Mouse (Mus musculus): ENCODE data around the gene Msh2. TPM values are rescaled to one million over a fixed set of nuclear protein-coding genes. Genes with fewer than 3 reads are reported as not detected.

The Msh2 gene
- polyA plus RNA-seq, 1 experiment, result 5.6 TPM

DNA sequence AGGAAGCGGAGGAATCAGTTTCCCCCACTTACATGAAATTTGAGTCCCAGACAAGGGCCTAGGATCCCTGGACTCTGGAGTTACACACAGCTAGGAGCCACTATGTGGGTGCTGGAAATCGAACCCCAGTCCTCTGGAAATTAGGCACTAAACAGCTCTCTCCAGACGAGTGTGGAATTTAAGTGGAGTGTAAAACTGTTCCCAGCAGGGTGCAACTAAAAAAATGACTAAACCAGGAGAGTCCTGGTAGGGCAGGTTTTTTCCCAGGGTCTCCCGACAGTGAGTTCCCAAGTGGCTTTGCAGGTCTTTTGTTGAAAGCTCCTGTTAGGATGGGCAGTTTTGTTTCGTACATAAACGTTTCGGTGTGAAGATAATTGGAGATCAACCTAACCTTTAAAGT lies 52.6 kb downstream of the Msh2 start:
- WGBS, result 95% methylated on average over 7 of the region's 7 CpGs
- Histone ChIP-seq H3K27ac (ENCODE audit: insufficient read depth, low read length) (no peak overlapping the region), H3K36me3 (ENCODE audit: control insufficient read depth, insufficient read depth, low read length) (peaks cover 20% of the 10 kb centered on the region), H3K4me3 (ENCODE audit: extremely low read depth, insufficient read depth, insufficient read length) (no peak overlapping the region), H3K4me1 (ENCODE audit: control insufficient read depth, insufficient read depth, insufficient read length) (no peaks in the 10 kb centered on the region), H3K27me3 (ENCODE audit: control insufficient read depth, insufficient read depth, low read length) (no peaks in the 10 kb centered on the region)
- DNase-seq (ENCODE audit: low read depth in 1 of 2, low spot score in 2 of 2), result no peak
- no peak for TF ChIP-seq POLR2A (IDR thresholded peaks at IDR 0.05; ENCODE audit: low read depth, low read length)
- no peak for TF ChIP-seq CTCF (IDR thresholded peaks at IDR 0.05; ENCODE audit: extremely low read depth, insufficient read depth, insufficient read length, insufficient replicate concordance)

DNA sequence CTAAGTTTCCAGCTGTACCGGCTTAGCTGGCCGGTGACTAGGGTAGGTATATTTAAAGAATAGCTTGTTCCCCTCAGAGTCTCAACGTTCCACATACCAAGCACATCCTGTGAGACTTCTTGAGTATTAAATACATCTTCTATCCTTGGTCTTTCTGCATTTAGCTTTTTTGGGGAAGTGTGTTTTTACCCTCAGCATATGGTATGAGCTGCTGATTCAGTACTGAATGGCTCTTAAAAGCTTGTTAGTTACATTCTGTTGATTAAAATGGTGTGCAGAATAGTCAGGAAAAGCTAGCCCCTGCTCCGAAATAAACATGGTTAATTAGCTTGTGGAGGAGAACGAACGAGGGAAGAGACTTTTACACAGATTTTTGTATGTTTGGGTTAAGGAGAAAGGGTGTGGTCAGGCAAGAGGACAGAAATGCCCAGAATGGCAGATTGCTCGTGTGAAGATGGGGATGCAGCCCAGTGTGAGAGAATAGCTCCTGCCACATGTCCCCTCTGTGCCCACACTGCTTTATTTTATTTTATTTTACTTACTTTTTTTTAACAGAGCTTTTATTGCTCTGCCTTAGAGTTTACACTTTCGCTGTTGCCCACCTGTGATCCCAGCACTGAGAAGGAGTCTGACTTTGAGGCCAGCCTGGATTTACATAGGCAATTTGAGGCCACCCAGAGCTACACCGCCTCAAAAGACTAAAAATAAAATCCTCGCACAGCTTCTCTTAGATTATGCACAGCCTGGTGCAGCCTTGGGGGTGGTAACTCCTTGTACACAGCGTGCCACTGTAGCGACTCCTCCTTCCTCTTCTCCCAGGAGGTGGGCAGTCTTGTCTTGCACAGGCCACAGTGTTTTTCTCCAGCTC lies 54.6 kb downstream of the Msh2 start:
- Histone ChIP-seq H3K4me3 (ENCODE audit: extremely low read depth, insufficient read depth, insufficient read length) (no peak overlapping the region), H3K4me1 (ENCODE audit: control insufficient read depth, insufficient read depth, insufficient read length) (no peaks in the 10 kb centered on the region), H3K27ac (ENCODE audit: insufficient read depth, low read length) (no peak overlapping the region), H3K27me3 (ENCODE audit: control insufficient read depth, insufficient read depth, low read length) (no peaks in the 10 kb centered on the region), H3K36me3 (ENCODE audit: control insufficient read depth, insufficient read depth, low read length) (peaks cover 13% of the 10 kb centered on the region)
- no peak for TF ChIP-seq POLR2A (IDR thresholded peaks at IDR 0.05; ENCODE audit: low read depth, low read length)
- 91% methylated on average over 12 of the region's 12 CpGs for WGBS
- no peak for DNase-seq (ENCODE audit: low read depth in 1 of 2, low spot score in 2 of 2)

DNA sequence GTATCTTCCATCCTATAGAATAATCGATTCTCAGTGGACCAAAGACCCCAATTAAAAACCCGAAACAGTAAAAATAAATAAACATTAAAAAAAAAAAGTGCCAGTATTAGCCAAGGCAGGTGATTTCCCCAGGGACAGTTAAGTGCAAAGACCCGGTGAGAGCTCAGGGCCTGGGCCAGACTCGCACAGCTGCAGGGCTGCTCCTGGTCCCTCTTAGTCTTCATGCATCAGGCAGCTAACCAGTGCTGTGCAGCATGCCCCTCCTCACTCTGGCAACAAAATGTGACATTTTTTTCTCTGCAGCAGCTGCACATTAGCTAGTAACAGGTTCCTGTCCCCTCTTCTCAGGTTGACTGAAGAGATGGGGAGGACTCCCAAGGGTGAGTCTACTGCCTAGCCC lies 59.8 kb downstream of the Msh2 start:
- Histone ChIP-seq H3K4me1 (ENCODE audit: control insufficient read depth, insufficient read depth, insufficient read length) (no peaks in the 10 kb centered on the region), H3K36me3 (ENCODE audit: control insufficient read depth, insufficient read depth, low read length) (no peaks in the 10 kb centered on the region), H3K27ac (ENCODE audit: insufficient read depth, low read length) (no peak overlapping the region), H3K27me3 (ENCODE audit: control insufficient read depth, insufficient read depth, low read length) (no peaks in the 10 kb centered on the region), H3K4me3 (ENCODE audit: extremely low read depth, insufficient read depth, insufficient read length) (no peak overlapping the region)
- 47% methylated on average over 4 of the region's 4 CpGs for WGBS
- TF ChIP-seq POLR2A (IDR thresholded peaks at IDR 0.05; ENCODE audit: low read depth, low read length) (no peak), CTCF (IDR thresholded peaks at IDR 0.05; ENCODE audit: extremely low read depth, insufficient read depth, insufficient read length, insufficient replicate concordance) (no peak)
- no peak for DNase-seq (ENCODE audit: low read depth in 1 of 2, low spot score in 2 of 2)

DNA sequence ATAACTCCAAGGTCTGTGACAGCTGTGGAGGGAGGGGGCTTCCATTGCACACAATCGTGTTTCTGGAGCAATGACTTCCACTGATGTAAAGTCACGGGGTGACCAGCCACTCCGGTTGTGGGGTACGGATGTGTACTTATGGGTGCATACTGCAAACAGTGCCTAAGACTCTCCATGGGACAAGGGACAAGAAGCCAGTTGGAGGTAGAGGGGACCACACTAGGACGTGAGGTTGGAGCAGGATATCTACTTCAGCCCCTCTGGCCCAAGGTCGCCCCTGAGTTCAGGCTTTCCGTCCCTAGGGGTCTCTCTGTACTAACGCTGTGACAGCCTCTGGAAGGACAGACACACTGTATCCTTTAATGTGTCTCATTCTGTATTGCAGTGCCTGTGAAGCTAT lies 62.3 kb downstream of the Msh2 start:
- TF ChIP-seq CTCF (IDR thresholded peaks at IDR 0.05; ENCODE audit: extremely low read depth, insufficient read depth, insufficient read length, insufficient replicate concordance), result no peak
- TF ChIP-seq POLR2A (IDR thresholded peaks at IDR 0.05; ENCODE audit: low read depth, low read length), result no peak
- 90% methylated on average over 8 of the region's 8 CpGs for WGBS
- DNase-seq (ENCODE audit: low read depth in 1 of 2, low spot score in 2 of 2), result no peak

DNA sequence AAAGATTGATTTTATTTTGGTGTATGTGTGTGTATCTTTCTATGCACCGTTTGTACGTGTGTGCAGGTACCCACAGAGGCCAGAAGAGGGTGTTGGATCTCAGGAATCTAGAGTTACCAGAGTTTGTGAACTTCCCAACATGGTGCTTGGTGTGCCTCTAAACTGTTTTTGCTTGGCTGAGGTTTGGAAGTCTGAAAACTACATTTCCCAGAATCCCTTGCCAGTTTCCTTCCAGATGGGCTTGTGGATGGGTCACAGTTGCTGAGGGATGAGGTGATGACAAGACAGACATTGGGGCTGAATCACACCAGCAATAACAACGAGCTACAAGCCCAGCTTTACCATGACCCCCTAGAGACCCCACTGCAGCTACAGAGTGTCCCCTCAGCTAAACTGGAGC lies 65.0 kb downstream of the Msh2 start:
- H3K27me3 ChIP-seq (ENCODE audit: control insufficient read depth, insufficient read depth, low read length), result no peaks in the 10 kb centered on the region
- H3K4me1 ChIP-seq (ENCODE audit: control insufficient read depth, insufficient read depth, insufficient read length), result no peaks in the 10 kb centered on the region
- 87% methylated on average over 3 of the region's 3 CpGs for WGBS
- H3K27ac ChIP-seq (ENCODE audit: insufficient read depth, low read length), result no peak overlapping the region
- no peaks in the 10 kb centered on the region for H3K36me3 ChIP-seq (ENCODE audit: control insufficient read depth, insufficient read depth, low read length)
- H3K4me3 ChIP-seq (ENCODE audit: extremely low read depth, insufficient read depth, insufficient read length), result no peak overlapping the region
- no peak for DNase-seq (ENCODE audit: low read depth in 1 of 2, low spot score in 2 of 2)
- TF ChIP-seq POLR2A (IDR thresholded peaks at IDR 0.05; ENCODE audit: low read depth, low read length), result no peak
- TF ChIP-seq CTCF (IDR thresholded peaks at IDR 0.05; ENCODE audit: extremely low read depth, insufficient read depth, insufficient read length, insufficient replicate concordance), result no peak

More for the DNA sequence above, 62.3 kb downstream of the Msh2 start:
- Histone ChIP-seq H3K27ac (ENCODE audit: insufficient read depth, low read length) (no peak overlapping the region), H3K27me3 (ENCODE audit: control insufficient read depth, insufficient read depth, low read length) (no peaks in the 10 kb centered on the region), H3K4me1 (ENCODE audit: control insufficient read depth, insufficient read depth, insufficient read length) (no peaks in the 10 kb centered on the region), H3K36me3 (ENCODE audit: control insufficient read depth, insufficient read depth, low read length) (no peaks in the 10 kb centered on the region), H3K4me3 (ENCODE audit: extremely low read depth, insufficient read depth, insufficient read length) (no peak overlapping the region)

DNA sequence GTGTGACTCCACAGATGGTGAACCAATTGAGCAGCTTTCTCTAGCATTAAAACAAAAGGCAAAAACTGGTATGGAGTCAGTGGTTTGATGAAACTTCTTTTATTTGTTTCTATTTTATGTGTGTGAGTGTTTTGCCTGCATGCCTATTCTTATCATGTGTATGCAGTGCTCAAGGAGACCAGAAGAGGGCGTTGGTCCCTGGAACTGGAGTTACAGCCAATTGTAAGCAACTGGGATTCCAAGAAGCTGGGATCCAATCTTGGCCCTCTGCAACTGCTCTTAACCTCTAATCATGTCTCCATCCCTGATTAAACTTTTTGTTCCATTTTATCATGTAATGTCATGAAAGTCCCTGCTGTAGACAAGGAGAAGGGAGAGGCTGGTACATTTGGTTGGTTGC lies 67.7 kb downstream of the Msh2 start:
- DNase-seq (ENCODE audit: low read depth in 1 of 2, low spot score in 2 of 2), result no peak
- Histone ChIP-seq H3K27ac (ENCODE audit: insufficient read depth, low read length) (no peak overlapping the region), H3K27me3 (ENCODE audit: control insufficient read depth, insufficient read depth, low read length) (no peaks in the 10 kb centered on the region), H3K36me3 (ENCODE audit: control insufficient read depth, insufficient read depth, low read length) (no peaks in the 10 kb centered on the region), H3K4me3 (ENCODE audit: extremely low read depth, insufficient read depth, insufficient read length) (no peak overlapping the region), H3K4me1 (ENCODE audit: control insufficient read depth, insufficient read depth, insufficient read length) (no peaks in the 10 kb centered on the region)
- TF ChIP-seq POLR2A (IDR thresholded peaks at IDR 0.05; ENCODE audit: low read depth, low read length) (no peak), CTCF (IDR thresholded peaks at IDR 0.05; ENCODE audit: extremely low read depth, insufficient read depth, insufficient read length, insufficient replicate concordance) (no peak)
- 53% methylated on average over 1 of the region's 1 CpGs for WGBS

Measured in spleen, adult 2 months (tissue).